Mouse (Mus musculus) mouse trophoblast stem cell (cell line): ENCODE results near the gene Zfp599.

Experiments
- in situ Hi-C, 2 experiments: fragments of 300-500 bp; cut with MseI, MboI; formaldehyde crosslinking; loops; 2 replicates in 1 of 2; 3 replicates in 1 of 2; pipeline ENCODE4 v1.15.1; 2025

Gene Zfp599

DNA sequence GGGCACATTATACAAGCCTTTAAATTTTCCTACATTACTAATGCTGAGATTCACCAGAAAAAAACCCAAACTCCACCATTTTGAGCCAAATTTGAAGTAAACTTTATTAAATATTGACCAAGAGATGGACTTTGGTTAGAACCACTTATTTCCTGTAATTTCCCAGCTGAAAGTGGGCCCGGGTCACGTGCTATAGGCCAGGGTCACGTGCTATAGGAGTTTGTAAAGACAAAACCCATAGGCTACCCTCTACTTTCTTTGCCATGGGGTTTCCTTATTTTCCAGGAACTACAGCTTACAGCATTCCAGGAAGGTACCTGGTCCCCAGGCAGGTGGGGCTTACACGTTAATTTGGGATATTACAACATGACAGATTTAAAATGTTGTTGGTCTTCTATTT lies 35.6 kb downstream of the Zfp599 start:
- in situ Hi-C loops = no loop called here

DNA sequence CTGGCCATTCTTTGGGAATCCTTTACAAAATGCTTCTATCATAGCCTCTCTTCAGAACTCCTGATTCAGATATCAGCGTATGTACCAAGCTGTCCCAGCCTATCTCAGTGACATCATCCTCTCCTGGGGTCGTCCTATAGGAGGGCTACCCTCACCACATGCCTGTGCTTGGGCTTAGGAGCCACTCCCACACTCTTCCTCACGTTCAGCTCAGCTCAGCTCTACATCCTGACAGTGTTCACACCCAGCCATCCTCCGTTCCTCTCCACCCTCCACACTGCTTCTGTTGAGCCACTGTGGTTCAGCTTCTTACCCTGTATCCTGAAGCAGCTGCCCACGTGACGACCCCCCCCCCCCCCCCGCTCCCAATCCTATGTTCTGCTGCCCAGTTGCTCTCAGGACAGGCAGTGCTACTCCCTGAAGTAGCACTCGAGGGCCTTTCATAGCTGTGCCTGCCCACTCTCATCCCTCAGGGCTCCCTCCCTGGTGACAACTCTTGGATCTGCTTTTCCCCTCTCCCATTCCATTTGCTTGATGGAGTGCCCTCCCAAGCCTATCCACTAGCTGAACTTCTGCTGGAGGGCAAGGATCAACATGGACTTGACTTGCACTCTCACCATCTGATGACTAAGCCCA lies 41.7 kb downstream of the Zfp599 start:
- in situ Hi-C loops = loop anchor here in 1 of 2 experiments (10.0 kb wide), 1 partner anchor 53 kb away; no protein-coding TSS in a partner anchor

DNA sequence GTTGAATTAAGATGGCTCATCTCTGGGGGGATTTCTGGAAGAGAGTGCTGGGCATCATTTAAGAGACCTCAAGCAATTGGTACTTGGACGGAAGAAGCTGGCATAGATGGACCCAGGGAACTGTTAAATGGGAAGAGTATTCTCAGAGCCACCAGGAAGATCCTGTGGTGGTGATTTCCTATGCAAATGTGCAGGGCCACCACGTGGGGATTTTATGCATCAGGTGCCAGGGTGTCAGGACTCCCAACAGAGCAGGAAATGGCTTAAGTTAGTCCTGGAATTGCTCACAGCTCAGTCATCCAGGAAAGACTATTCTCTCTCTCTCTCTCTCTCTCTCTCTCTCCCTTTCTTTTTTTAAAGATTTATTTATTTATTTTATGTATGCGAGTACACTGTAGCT lies 43.0 kb downstream of the Zfp599 start:
- in situ Hi-C loops = loop anchor here in 1 of 2 experiments (10.0 kb wide), 1 partner anchor 52 kb away; no protein-coding TSS in a partner anchor

DNA sequence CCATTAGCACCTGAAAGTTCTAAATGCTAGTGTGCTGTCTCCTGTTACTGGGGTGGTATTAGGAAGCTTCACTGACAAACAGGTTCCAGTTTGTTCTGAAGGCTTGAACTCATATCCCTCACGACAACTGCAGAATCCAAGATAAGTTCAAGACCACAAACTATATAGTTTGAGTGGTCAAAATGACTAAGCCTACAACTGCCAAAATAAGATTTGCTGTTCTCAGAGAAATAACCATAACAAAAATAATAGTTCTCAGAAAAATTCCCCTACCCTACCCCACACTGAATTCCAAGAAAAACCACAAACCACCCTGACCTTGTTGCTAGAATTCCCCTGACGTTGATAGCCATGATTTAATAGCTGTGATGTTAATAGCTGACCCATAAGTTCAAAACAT lies 45.1 kb downstream of the Zfp599 start:
- in situ Hi-C loops = loop anchor here in 1 of 2 experiments (10.0 kb wide), 1 partner anchor 50 kb away; no protein-coding TSS in a partner anchor

DNA sequence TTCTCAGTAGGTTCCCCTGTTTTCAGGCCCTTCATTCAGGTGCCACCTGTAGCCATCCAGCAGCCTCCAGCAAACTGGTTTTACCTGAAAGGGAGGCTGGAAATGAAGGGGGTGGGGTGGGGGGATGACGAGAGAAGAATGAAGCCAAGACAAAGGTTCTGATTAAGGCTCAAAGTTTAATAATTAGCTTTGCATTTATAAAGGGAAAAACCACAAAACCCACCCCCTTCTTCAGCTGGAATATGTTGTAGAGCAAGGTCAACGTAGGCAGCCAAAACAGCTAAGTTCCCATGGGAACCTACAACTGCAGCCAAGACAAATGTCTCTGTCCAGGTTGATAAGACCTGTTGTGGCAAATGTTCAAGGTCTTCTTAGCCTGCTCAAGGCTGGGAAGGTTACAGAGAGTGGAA lies 45.9 kb downstream of the Zfp599 start:
- in situ Hi-C loops = loop anchor here in 1 of 2 experiments (10.0 kb wide), 1 partner anchor 49 kb away; no protein-coding TSS in a partner anchor
